Mouse (Mus musculus): ENCODE results near the gene Adora3. TPM values are rescaled to one million over a fixed set of nuclear protein-coding genes. Genes with fewer than 3 reads are reported as not detected.

Adora3 gene
- polyA plus RNA-seq (2015; fragmentation: Illumina TruSeq; extraction: RNeasy Lipid Tissue Mini Kit (QIAGEN cat#74804); ENCODE audit: low read depth, low replicate concordance): 1.6 TPM

DNA sequence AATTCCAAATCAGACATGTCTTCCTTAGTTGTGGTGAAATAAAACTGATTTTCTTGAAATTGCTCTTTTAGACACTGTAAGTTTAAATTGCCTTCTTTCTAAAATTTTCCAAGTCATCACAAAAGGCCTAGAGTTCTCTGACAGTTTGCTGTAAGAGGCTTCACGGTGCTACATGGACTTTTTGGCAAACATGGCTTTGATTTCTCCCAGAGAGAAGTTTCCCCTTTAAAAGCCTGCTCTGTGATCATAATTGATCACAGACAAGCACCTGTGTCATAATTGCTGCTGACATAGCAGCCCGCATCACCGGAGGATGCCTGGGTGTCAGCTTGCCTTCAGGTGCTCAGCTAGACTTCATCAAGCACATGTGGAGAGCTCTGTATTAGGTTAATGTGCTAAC is at the start of gene Adora3, which contains the start of gene Tmigd3:
Gene Adora3, plus strand, starts transcription at position 301 of the 400 bp plus-strand sequence.
Gene Tmigd3, plus strand, starts transcription at position 346 of the 400 bp plus-strand sequence.

DNA sequence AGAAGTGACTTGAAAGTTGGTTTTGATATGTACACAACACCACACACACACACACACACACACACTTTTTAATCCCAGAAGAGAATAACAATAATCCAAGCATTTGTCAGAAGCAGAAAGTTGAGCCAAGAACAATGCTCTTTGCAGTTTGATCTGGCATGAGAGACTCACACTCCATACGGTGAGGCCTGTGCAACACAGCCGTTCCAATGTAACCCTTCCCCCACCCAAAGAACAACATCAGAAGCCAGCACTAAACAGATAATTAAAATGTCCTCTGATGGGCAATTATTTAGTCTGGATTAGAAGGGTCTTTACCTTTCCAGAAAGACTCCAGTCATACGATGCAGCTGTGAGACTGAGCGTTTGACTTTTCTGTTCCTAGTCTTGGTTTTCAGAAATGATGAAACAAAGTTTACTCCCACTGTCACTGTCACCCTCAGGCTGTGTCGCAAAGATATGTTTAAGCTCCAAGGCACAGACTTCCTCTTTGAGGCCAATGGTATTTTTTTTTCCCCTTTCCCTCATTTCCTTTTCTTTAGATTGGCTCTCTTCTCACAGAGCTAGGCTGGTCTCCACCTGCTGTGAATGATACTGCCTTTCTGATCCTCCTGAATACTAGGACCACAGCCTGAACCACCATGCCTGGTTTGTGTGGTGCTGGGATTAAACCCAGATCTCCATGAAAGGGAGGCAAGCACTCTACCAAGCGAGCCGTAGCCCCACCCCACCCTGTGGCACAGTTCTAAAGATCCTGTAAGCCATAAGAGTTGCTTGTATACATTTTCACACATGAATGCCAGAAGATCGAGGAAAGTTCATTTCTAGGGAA is 61.8 kb downstream of the Adora3 start, which contains the start of gene I830077J02Rik:
Gene I830077J02Rik, minus strand, starts transcription at position 425 of the 832 bp plus-strand sequence.

Other genes starting within 250 kb of the Adora3 start
- 13.1 TPM for gene Ddx20, start 183.3 kb upstream of the Adora3 start, polyA plus RNA-seq (2015; fragmentation: Illumina TruSeq; extraction: RNeasy Lipid Tissue Mini Kit (QIAGEN cat#74804); ENCODE audit: low read depth, low replicate concordance)
- 73.0 TPM for gene Inka2, start 166.3 kb upstream of the Adora3 start, polyA plus RNA-seq (2015; fragmentation: Illumina TruSeq; extraction: RNeasy Lipid Tissue Mini Kit (QIAGEN cat#74804); ENCODE audit: low read depth, low replicate concordance)
- 106 TPM for gene Rap1a, start 69.5 kb upstream of the Adora3 start, polyA plus RNA-seq (2015; fragmentation: Illumina TruSeq; extraction: RNeasy Lipid Tissue Mini Kit (QIAGEN cat#74804); ENCODE audit: low read depth, low replicate concordance)
- gene Tmigd3, start within 50 bp of the Adora3 start, polyA plus RNA-seq (2015; fragmentation: Illumina TruSeq; extraction: RNeasy Lipid Tissue Mini Kit (QIAGEN cat#74804); ENCODE audit: low read depth, low replicate concordance): not detected
- 2.8 TPM for gene I830077J02Rik, start 61.8 kb downstream of the Adora3 start, polyA plus RNA-seq (2015; fragmentation: Illumina TruSeq; extraction: RNeasy Lipid Tissue Mini Kit (QIAGEN cat#74804); ENCODE audit: low read depth, low replicate concordance)
- gene Wdr77, start 88.5 kb downstream of the Adora3 start, polyA plus RNA-seq (2015; fragmentation: Illumina TruSeq; extraction: RNeasy Lipid Tissue Mini Kit (QIAGEN cat#74804); ENCODE audit: low read depth, low replicate concordance): 44.4 TPM
- 553 TPM for gene Atp5f1, start 89.2 kb downstream of the Adora3 start, polyA plus RNA-seq (2015; fragmentation: Illumina TruSeq; extraction: RNeasy Lipid Tissue Mini Kit (QIAGEN cat#74804); ENCODE audit: low read depth, low replicate concordance)
- 5.3 TPM for gene Ovgp1, start 102.9 kb downstream of the Adora3 start, polyA plus RNA-seq (2015; fragmentation: Illumina TruSeq; extraction: RNeasy Lipid Tissue Mini Kit (QIAGEN cat#74804); ENCODE audit: low read depth, low replicate concordance)
- gene Pifo, start 143.8 kb downstream of the Adora3 start, polyA plus RNA-seq (2015; fragmentation: Illumina TruSeq; extraction: RNeasy Lipid Tissue Mini Kit (QIAGEN cat#74804); ENCODE audit: low read depth, low replicate concordance): 3.2 TPM
- gene Chil5, start 162.0 kb downstream of the Adora3 start, polyA plus RNA-seq (2015; fragmentation: Illumina TruSeq; extraction: RNeasy Lipid Tissue Mini Kit (QIAGEN cat#74804); ENCODE audit: low read depth, low replicate concordance): not detected
- 2.3 TPM for gene Chia1, start 242.4 kb downstream of the Adora3 start, polyA plus RNA-seq (2015; fragmentation: Illumina TruSeq; extraction: RNeasy Lipid Tissue Mini Kit (QIAGEN cat#74804); ENCODE audit: low read depth, low replicate concordance)